Mouse (Mus musculus) 3134 (cell line): ENCODE results near the gene BC017158.

Source experiments
- DNase-seq: peaks from one replicate; pipeline ENCODE4 v3.0.0-alpha.2; 2011; ENCODE audit warnings: low spot score; ENCODE audit not compliant: insufficient read length; ENCODE audit errors: extremely low read depth

Gene BC017158

DNA sequence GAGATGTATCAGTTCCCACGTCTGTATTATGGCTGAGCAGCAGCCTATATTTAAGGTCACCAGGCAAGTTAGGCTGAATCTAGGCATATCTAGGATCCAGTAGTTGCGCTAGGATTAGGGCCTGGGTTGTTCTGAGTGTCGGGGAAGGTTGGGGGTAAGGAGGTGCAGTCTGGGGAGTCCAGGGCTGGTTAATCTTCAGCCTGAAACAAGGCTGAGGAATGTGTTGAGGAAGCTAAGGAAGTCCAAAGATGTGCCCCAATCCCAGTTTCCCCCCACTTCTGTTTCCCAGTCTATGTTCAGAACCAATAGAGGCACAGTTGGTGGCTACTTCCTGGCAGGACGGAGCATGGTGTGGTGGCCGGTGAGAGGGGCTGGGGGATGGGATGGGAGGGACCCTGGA, 31.9 kb downstream of the BC017158 start:
- DNase-seq: no peak

DNA sequence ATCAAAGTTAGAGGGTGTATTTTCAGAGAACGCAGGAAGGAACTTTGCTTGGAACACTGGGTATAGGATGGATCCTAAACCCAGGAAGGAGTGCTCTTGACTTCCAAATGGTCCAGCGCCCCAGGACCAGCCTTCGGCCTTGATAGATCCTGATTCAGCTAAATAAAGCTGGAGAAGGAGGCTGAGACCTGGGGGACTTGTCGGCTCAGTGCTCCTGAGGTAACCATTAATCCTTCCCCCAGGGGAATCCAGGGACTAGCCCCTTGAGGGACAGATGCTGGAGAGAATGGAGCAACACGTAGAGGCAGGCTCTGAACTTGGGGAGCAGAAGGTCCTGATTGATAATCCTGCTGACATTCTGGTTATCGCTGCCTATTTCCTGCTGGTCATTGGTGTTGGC, 32.6 kb downstream of the BC017158 start, which contains the start of gene Slc5a2:
Gene Slc5a2 (plus strand): TSS at position 247 of the 400 bp plus-strand sequence.
- DNase-seq: no peak

DNA sequence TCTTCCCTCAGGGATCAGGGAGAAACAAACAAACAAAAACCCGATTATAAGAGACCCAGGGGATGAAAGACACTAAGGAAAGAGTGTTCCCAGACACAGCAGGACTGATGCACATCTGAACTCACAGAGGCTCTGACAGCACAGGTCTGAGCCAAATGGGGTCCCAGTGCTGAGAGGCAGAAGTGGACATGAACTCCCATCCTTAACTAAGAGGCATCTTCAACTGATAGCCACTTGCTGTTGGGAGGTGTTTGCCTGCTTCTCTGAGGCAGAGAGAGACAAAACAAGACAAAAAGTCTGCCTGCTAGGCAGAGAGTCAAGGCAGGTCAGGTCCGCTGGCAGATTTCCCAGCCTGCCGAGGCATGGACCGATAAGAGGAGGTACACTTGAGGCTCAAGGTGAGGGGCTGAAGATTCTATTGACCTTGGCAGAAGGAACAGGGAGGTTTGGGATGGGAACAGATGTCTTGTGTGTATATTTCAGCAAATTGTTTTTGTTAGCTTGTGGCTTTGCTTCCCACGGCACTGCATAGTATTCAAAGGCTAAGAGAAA, 41.1 kb downstream of the BC017158 start:
- DNase-seq: no peak

DNA sequence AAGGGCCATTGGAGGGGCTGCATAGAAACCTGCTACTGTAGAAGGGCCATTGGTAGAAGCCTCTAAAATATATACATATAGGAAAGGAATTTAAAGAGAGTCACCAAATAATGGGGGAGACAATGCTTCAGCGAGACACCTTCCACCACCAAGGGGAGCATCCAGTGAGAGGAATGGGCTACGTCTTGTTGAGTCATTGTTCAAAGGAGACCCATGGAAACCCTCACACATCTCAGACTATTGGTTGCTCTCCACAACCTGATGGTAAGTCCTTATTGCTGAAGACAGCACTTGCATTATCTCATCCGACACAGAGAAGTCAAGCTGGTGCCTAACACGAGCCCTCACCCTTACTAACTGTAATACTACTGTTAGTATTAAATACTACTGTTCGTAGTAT, 42.2 kb downstream of the BC017158 start:
- no peak for DNase-seq

DNA sequence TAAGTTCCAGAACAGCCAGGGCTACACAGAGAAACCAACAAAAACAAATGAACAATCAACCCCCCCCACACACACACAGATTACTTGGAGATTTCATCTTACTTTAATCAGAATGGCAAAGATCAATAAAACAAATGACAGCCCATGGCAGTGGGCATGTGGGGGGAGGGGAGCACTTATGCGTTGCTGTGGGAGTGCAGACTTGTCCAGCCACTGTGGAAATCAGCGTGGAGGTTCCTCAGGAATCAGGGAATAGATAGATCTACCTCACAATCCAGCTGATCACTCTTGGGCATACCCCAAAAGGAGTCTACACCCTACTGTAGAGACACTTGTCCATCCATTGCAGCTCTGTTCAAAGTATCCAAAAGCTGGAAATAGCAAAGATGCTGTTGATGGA, 43.0 kb downstream of the BC017158 start:
- DNase-seq: no peak

DNA sequence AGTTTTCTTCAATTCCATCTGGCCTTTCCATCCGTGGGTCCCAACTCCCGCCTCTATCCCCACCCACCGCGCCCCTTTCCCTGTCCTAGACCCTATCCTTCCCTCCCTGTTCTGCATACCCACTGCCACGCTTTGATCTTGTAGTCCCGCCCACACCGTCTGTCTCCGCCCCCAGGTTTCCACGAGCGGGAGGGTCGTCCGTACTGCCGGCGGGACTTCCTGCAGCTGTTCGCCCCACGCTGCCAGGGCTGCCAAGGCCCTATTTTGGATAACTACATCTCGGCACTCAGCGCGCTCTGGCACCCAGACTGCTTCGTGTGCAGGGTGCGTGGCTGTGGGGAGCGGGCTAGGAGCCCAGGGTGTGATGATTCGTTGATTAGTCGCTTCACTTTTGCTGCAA, 45.4 kb downstream of the BC017158 start:
- no peak for DNase-seq

DNA sequence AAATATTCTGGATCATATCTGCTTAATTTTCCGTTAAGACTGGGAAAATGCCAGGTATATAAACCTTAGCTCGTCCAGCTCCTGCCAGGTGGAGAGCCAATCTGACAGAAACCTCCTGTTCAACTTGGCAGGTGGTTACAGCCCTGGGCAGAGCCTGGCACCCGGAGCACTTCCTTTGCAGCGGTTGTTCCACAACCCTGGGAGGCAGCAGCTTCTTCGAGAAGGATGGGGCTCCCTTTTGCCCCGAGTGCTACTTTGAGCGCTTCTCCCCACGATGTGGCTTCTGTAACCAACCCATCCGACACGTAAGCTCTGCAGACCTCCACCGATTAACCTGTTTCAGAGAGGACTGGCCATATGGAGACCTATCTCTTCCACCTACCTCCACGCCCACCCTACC, 46.0 kb downstream of the BC017158 start:
- no peak for DNase-seq

DNA sequence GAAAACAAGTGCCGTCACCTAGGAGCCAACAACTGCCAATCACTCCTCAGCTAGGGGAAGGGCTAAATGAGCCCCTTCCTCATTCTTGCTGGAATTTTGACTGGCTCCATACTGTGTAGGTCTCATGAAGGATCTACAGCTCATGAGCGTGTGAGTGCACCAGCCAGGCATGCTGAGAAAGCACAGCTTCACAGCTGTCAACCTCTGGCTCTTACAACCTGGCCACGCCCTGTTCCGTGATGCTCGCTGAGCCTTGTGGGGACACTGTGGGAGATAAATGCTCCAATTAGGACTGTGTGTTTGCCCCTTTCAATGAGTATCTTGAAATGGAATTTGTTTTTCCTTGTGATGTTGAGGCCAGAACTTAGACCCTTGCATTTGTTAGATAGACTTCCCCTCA, 48.0 kb downstream of the BC017158 start:
- no peak for DNase-seq

DNA sequence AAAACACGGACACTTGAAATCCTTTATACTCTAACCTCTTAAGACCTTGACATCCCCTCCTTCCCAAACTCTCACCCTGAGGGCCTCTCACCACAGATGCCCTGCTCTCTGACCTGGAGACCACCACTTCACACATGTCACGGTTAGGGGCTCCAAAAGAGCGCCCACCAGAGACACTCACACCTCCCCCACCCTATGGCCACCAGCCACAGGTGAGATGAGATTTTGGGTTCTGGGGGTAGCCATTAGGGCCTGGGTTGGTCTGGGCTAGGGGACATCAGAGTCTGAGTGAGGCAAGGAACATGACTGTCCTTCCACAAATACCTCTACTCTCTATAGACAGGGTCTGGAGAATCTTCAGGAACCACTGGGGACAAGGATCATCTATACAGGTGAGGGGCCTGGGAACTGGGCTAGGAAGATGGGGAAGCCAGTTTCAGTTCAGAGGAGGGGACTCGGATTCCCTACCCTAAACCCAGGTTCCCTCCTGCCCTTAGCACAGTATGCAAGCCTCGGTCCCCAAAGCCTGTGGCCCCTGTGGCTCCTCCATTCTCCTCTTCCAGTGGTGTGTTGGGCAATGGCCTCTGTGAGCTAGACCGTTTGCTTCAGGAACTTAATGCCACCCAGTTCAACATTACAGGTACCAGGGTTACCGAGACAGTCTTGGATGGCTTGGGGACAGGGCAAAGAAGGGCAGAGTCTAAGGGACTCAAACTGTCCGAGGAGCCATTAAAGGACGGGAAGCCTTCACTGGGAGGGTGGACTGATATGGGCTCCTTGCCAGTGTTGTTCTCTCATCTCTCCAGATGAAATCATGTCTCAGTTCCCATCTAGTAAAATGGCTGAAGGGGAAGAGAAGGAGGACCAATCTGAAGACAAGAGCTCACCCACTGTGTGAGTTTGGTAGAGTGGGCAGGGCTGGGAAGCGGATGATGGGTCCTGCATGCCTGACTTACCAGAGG, 49.6 kb downstream of the BC017158 start:
- DNase-seq: no peak

DNA sequence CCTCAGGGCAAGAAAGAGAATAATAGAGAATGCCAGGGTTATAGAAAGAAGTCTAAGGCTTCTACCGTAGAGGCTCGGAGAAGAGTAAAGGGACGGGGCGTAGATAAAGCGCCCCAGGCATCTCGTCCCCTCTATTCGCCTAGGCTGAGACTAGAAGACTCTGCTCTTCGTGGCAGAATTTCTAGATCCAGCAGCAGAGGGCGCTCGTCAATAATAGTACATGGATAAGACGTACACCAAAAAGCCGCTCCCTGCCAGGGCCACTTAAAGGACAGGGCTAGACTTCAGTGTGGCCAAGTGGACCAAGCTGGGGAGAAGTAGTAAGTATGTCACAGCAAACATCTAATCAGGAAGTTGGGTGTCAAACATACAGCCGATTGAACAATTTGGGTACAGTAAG, 50.5 kb downstream of the BC017158 start:
- DNase-seq: peak; percentile 35

DNA sequence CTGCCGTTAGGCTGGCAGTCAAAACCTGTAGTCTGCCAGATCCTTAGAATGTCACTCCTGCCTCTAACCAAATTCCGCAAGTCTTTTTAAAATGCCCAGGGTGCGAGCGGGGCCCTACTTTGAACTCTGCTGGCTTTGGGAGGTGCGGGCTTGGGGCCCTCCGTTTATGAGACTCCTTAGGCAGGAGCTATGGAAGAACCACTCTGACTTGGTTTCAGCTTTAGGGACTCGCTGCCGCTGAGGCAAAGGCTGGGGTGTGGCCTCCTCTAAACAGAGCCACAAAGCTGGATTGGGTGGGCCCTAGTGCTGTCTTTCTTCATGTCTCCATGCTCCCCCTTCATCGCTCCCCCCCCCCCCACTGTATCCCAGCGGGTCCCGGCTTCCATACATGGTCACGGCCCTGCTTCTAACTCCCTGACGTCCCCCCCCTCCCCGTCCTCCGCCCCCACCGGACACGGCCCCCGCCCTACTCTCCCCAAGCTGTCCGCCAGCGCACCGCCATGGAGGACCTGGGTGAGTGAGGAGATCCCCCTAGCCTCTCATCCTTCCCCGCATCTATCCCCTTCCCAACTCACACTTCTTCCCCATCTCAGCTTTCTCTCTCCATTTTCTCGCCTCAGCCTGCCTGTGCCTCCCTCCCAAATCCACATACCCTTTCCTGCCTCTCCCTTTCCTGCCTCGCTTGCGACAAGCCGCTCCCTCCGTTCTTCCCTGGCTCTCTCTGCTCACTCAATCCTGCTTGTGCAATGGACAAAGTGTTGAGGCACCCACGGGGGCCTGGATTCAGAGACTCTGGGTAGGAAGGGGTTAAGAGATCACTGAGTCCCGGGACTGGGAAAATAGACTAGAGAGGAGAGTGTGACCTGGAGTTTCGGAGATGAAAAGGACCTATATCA, 51.2 kb downstream of the BC017158 start, which contains the start of gene Tgfb1i1:
Gene Tgfb1i1 (plus strand): TSS at position 317 of the 896 bp plus-strand sequence.
- DNase-seq: peak; percentile 75

DNA sequence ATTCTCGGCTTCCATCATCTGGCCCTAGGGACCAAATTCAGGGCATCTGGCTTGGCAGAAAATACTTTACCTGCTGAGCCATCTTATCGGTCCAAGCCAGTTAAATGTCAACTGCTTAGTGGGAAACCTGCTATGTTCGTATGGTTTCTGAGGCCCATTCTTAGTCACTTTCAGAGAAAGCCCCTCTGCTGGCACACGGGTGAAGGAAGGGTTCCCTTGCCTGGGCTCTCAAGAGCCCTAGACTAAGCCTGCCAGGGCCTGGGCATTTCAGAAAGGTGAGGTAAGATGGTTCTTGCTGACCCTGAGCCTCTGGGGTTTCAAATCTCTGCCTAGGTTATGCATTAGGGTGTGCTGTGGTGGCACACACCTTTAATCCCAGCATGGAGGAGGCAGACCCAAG, 52.4 kb downstream of the BC017158 start:
- DNase-seq: no peak

DNA sequence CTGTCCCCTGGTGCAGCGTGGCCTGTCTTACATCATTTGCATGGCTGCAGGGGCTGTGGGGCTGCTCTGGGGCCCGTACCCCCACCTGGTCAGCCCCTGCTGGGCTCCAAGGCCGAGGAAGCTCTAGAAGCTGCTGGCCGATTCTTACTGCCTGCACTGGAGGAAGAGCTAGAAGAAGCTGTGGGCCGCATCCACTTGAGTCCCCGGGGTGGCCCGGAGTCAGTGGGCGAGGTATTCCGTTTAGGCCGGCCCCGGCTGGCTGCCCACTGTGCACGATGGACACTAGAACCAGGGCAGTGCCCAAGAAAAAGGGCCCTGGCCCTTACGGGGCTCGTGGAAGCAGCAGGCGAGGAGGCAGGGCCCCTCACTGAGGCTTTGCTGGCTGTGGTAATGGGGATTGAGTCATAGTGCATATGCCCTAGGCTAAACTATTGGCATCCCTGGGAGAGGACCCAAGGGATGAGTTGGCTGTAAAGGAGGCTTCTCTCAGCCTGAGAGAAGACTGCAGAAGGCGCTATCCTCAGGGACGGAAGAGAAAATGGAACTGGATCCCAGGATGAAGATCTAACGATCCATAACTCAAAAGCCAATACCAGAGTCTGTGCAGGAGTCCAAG, 53.5 kb downstream of the BC017158 start:
- peak; percentile 76 for DNase-seq

DNA sequence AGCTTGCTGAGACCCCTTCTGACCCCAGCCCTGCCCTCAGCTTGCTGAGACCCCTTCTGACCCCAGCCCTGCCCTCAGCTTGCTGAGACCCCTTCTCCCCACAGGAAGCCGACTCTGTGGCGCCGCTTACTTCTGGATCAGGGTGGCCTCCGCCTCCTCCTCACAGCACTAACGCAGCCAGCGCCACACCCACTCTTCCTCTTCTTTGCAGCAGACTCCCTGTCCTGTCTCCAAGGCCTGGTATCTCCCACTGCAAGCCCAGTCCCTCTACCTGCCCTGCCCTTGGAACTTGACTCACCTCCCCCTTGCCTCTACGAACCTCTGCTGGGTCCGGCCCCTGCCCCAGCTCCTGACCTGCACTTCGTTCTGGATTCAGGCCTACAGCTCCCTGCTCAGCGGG, 54.0 kb downstream of the BC017158 start:
- DNase-seq: no peak

DNA sequence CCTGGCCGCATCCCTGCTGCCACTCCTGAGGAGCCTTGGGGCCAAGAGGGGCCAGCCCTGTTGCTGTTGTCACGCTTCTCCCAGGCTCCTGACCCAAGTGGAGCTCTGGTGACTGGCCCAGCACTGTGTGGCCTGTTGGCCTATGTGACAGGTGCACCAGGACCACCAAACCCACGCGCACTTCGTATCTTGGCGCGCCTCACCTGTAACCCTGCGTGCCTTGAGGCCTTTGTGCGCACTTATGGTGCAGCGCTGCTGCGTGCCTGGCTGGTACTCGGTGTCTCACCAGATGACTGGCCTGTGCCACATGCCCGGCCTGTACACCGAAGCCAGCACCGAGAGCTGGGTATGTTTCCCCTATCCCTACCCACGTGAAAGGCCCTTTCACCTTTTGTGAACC, 55.6 kb downstream of the BC017158 start:
- DNase-seq: no peak

DNA sequence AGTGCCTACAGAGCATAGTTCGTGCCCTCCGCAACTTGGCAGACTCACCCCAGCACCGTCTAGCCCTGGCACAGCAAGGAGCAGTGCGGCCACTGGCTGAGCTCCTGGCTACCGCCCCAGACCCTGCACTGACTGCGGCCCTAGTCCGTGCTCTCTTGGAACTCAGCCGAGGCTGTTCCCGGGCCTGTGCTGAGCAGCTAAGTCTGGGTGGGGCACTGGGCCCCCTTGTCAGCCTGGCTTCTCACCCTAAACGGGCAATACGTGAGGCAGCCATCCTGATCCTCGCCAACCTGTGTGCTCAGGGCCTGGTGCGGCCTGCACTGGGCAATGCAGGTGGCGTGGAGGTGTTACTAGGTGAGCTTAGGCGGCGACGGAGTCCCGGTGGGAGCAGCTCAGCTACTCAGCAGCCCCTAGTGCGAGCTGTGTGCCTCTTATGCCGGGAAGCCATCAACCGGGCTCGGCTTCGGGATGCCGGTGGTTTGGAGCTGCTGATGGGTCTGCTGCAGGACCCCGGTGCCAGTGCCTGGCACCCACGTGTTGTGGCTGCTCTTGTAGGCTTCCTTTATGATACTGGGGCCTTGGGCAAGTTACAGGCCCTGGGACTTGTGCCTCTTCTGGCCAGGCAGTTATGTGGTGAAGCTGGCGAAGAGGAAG, 57.7 kb downstream of the BC017158 start:
- DNase-seq: no peak

DNA sequence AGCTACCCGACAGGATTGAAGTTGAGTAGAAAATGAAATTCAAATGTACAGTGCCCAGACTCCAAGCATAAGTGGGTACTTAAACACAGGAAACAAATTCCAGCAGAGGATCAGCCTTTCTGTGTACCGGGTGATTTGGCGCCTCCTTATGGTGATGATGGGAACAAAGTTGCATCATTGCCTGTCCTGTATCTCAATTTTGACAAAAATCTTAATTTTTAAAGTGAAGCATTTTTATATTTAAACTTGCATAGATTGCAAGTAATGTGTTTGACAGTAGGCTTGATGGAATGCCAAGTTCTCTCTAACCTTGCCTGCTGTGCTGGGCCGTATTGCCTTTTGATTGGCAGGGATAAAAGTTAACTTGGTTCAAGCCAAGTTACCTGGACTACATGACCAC, 59.0 kb downstream of the BC017158 start:
- DNase-seq: no peak

DNA sequence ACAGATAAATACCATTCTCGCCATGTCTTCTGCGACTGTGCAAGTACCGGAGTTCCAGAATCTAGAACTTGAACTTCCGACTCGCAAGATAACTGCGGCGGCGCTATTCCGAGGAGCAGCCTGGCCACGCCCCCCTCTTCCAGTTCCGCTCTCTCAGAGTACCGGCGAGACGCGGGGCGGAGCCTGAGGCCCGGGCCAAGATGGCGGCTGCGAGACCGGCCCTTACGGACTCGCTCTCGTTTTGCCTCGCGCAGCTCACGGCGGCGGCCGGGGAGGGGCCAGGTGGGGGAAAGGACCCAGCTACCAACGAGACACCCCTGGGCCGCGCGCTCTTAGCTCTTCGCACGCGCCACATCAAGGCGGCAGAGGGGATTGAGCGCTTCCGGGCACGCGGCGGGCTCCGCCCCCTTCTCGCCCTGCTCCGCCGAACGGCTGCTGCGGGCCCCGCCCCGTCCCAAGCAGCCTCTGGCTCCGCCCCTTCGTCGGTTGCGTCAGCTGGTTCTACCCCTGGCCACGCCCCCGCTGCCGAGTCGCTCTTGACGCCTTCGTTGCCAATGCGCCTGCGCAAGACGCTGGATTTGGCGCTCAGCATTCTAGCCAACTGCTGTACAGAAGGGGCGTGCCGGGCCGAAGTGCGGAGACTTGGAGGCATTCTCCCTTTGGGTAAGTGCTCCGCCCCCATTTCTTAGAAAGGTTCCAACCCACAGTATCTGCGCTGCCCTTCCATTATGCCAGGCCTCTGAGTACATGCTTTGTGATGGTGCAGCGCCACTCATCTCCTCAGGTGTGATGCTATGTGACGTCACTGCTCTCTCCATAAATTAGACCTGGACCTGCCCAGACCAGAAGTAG, 59.8 kb downstream of the BC017158 start, which contains the start of gene 9130023H24Rik:
Gene 9130023H24Rik (minus strand): TSS at position 105 of the 852 bp plus-strand sequence.
- peak; percentile 99 for DNase-seq

DNA sequence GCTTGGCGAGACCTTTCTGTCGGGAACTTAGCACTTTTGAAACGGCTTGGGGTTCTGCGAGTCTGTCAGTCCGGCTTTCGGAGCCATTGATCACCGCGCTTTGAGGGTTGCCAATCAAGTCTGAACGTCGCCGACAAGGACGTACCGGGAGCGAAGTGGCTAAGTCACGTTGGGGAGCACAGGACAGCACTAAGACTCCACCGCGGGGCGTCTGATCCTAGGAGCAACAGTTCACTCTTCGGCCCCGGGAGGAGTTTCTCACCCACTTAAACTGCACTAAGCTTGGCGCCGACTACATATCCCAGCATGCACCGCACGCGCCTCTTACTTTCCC, 60.4 kb downstream of the BC017158 start:
- DNase-seq: no peak
